Mouse (Mus musculus): Measurements from ENCODE around the gene Ccdc70.

- TF ChIP-seq POLR2A (IDR thresholded peaks at IDR 0.05; ENCODE audit: borderline replicate concordance, control insufficient read depth, low read depth, low read length) = no peak
- peak; percentile 48 for TF ChIP-seq CTCF (IDR thresholded peaks at IDR 0.05; ENCODE audit: control insufficient read depth, insufficient read depth, low read length)
Measured at GRCm38 (mm10) chr8:21992184-21992583, 22.6 kb downstream of the Ccdc70 start.

Data from bone marrow, adult 2 months (tissue).